Mouse (Mus musculus): ENCODE measurements around the gene Dyrk3. TPM values are rescaled to one million over a fixed set of nuclear protein-coding genes. Genes with fewer than 3 reads are reported as not detected.
"Not testable (repeated sequence)": the region's sequence is repeated elsewhere in the genome, so short reads cannot be mapped to it uniquely, and the experiment has no call there.

Gene Dyrk3
- polyA plus RNA-seq, 1 experiment from 2014 or later, result 4.5 TPM

DNA sequence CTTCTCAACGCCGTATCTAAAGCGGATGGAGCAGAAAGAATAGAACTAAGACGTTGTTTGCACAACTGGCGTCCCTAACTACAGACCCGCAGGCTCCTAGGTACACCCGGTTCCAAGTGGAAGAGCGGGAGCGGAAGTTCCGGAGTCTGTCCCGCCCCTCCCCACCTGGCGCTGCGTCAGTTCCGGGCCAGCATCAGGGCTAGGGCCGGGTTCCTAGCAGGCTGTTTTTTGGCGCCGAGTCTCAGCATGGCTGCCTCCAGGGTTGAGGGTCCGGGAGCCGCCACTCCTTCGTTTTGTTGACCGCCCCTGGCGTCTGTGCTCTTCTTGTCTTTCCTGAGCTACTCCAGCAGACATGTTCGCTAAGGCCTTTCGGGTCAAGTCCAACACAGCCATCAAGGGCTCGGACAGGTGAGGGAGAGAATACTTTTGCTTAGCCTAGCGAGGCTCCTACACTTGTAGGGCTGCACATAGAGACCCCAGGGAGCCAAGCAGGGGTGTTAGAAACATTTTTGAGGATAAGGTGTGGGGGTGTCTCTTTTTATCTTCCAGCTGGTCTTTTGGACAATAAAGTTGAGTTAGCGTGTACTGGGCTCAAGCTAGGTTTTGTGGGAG is 15.0 kb upstream of the Dyrk3 start, which contains the start of gene Eif2d:
TSS of gene Eif2d (plus strand) at position 164 of the 612 bp plus-strand sequence.
- H3K36me3 ChIP-seq, result peaks cover 8% of the 10 kb centered on the region
- H3K27me3 ChIP-seq (replicated peaks), result 0 out of 2 replicates have a peak, but pooled peaks cover 2% of the 10 kb centered on the region
- peak within 1 kb of the TSS; percentile 85 for H3K9ac ChIP-seq
- peak within 1 kb of the TSS; percentile 63 for H3K27ac ChIP-seq (replicated peaks)
- H3K9me3 ChIP-seq, result no peaks in the 10 kb centered on the region
- H3K4me1 ChIP-seq, result peaks cover 12% of the 10 kb centered on the region
- WGBS, result under 1% methylated on average over 27 of the region's 27 CpGs
- peak within 1 kb of the TSS; percentile 80 for H3K4me3 ChIP-seq
- H3K4me2 ChIP-seq, result peak within 1 kb of the TSS; percentile 92
- ATAC-seq (ENCODE audit: extremely low read depth, insufficient number of reproducible peaks, low FRiP score, low TSS enrichment), result peak; percentile 84

DNA sequence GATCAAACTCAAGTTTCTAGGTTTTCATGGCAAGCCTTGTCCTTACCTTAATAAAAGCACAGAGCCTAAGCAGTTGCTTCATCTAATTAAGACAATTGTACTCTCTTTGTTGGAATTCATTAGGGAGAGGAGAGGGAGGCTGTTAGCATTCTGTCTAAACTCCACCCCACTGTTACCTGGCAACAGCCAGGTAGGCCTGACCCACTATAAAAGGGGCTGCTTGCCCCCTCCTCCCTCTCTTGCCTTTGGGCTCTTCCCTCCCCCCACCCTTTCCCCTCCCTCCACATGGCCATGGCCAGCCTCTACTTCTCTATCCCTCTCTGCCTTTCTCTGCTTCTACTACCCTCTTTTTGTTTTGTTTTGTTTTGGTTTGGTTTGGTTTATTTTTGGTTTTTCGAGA is 11.4 kb upstream of the Dyrk3 start:
- Histone ChIP-seq H3K4me1 (peaks cover 12% of the 10 kb centered on the region), H3K9ac (no peak overlapping the region), H3K4me2 (no peak overlapping the region), H3K27me3 (replicated peaks) (0 out of 2 replicates have a peak, but pooled peaks cover 4% of the 10 kb centered on the region), H3K4me3 (no peak overlapping the region), H3K27ac (replicated peaks) (no peak overlapping the region), H3K36me3 (no peaks in the 10 kb centered on the region), H3K9me3 (no peaks in the 10 kb centered on the region)
- no peak for ATAC-seq (ENCODE audit: extremely low read depth, insufficient number of reproducible peaks, low FRiP score, low TSS enrichment)
- WGBS, result 64% methylated on average over 1 of the region's 1 CpGs

DNA sequence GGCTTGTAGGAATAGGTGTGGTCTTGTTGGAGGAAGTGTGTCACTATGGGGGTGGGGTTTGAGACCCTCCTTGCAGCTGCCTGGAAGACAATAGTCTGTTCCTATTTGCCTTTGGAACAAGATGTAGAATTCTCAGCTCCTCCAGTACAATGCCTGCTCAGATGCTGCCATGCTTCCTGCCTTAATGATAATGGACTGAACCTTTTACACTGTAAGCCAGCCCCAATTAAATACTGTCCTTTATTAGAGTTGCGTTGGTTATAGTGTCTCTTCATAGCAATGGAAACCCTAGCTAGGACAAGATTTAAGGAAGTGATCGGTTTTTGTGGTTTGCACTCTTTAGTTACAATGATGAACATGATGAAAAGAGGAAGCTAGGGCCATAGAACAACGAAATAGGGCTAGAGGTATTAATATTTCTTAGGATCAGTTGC is 8.1 kb upstream of the Dyrk3 start:
- no peak overlapping the region for H3K4me3 ChIP-seq
- H3K27ac ChIP-seq (replicated peaks), result no peak overlapping the region
- no peak overlapping the region for H3K4me2 ChIP-seq
- 74% methylated on average over 3 of the region's 3 CpGs for WGBS
- H3K9ac ChIP-seq, result no peak overlapping the region
- H3K27me3 ChIP-seq (replicated peaks), result 0 out of 2 replicates have a peak, but pooled peaks cover 4% of the 10 kb centered on the region
- H3K4me1 ChIP-seq, result no peaks in the 10 kb centered on the region
- H3K36me3 ChIP-seq, result no peaks in the 10 kb centered on the region
- H3K9me3 ChIP-seq, result no peaks in the 10 kb centered on the region
- ATAC-seq (ENCODE audit: extremely low read depth, insufficient number of reproducible peaks, low FRiP score, low TSS enrichment), result no peak

DNA sequence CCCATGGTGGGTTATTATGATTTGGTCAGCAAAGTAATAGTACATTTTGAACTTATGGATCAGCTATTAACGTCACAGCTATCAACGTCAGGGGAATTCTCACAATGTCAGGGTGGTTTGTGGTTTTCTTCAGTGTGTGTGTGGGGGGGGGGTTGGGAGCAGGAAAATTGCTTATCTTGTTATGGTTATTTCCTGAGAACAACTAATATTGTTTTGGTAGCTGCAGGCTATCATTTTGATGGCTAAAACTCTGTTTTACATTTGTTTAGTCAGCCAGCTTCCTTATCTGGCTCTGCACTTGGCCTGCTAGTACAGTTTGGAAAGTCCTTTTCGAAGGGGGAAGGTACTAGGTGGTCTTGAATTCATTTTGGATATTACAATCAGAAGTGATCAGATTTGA is 7.1 kb upstream of the Dyrk3 start:
- 71% methylated on average over 3 of the region's 3 CpGs for WGBS
- H3K9ac ChIP-seq; H3K27ac ChIP-seq (replicated peaks); H3K4me3 ChIP-seq; ATAC-seq (ENCODE audit: extremely low read depth, insufficient number of reproducible peaks, low FRiP score, low TSS enrichment); H3K27me3 ChIP-seq (replicated peaks); H3K4me1 ChIP-seq; H3K9me3 ChIP-seq; H3K4me2 ChIP-seq; H3K36me3 ChIP-seq: not testable (repeated sequence)

DNA sequence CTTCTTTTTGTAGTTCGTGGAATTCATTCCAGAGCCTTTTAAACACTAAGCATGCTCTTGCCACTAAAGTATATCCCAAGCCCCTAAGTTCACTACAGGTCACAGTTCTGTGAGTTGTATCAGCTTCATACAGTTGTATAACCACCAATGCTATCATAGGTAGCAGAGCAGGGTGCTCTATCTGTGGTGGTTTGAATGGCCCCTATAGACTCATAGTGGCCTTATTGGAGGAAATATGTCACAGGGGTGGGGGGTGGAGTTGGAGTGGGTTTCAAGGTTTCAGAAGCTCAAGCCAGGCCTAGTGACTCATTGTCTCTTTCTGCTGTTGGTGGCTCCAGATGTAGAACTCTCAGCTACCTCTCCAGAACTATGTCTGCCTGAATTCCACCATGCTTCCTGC is 4.3 kb upstream of the Dyrk3 start:
- Histone ChIP-seq H3K27me3 (replicated peaks) (no peaks in the 10 kb centered on the region), H3K9ac (no peak overlapping the region), H3K27ac (replicated peaks) (no peak overlapping the region), H3K4me2 (no peak overlapping the region), H3K4me1 (peaks cover 10% of the 10 kb centered on the region), H3K4me3 (no peak overlapping the region), H3K36me3 (no peaks in the 10 kb centered on the region), H3K9me3 (no peaks in the 10 kb centered on the region)
- 61% methylated on average over 1 of the region's 1 CpGs for WGBS
- ATAC-seq (ENCODE audit: extremely low read depth, insufficient number of reproducible peaks, low FRiP score, low TSS enrichment), result no peak

DNA sequence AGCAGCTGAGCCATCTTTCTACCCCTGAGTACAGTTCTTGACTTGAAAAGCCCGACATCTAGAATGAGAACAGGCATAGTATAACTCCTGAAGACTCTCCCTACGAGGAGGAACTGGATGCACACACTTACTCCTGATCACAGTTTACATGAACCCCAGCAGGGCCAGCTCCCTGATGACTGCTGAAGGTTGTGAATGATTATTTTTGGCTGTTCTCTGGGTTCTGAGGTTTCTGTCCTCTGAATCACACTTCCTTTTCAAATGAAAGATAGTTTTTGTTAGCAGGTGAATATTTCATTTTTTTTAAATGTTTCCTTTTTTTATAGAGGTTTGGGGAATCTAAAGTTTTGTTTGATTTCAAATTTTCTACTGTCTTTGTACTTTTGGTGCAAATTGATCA is 3.3 kb upstream of the Dyrk3 start:
- no peak overlapping the region for H3K4me3 ChIP-seq
- no peak overlapping the region for H3K4me2 ChIP-seq
- 57% methylated on average over 2 of the region's 2 CpGs for WGBS

DNA sequence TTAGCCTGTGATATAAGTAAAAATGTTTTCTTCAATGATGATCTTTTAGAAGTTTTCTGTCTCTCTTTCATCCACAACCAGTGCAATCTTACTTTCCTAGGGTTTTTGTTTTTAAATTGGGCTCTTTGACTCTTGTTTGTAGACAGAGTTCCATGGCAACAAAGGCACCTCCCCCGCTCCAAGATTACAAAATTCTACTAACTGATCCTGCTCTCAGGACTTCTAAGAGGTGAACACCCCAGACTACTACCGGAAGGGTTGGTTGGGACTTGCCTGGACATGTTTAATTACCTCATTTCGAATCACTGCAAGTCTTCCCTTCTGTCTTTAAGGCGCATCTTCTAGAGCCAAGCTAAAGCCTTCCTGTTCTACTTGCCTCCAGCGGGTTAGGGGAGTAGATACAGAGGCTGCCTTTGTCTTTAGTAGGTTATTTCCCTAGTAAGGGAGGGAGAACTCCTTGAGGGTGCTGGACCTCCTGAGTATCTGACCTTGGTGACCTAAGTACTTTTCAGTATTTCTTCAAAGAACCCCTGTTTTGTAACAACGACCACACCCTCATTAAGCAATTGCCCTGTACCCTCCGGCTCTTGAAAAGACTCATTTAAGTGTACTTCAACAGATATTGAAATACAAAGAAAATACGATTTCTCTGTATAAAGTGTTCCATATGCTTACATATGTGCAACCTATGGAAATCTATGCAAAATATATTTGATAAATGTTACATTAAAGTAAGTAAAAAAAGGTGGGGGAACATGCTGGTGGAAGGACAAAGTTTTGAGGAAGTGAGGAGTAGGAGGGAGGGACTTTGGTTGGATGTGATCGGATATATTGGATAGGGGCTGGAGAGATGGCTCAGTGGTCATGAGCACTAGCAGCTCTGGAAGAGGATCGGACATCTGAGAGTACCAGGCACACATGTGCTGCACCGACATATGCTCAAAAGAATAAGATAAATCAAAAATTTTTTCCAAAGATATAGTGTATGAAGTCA is 1.3 kb upstream of the Dyrk3 start:
- WGBS, result 69% methylated on average over 11 of the region's 11 CpGs
- H3K27ac ChIP-seq (replicated peaks), result peak overlapping the region; percentile 87
- H3K4me1 ChIP-seq, result peaks cover 26% of the 10 kb centered on the region

More for the DNA sequence above, 3.3 kb upstream of the Dyrk3 start:
- peaks cover 15% of the 10 kb centered on the region for H3K4me1 ChIP-seq
- no peak for ATAC-seq (ENCODE audit: extremely low read depth, insufficient number of reproducible peaks, low FRiP score, low TSS enrichment)
- no peaks in the 10 kb centered on the region for H3K9me3 ChIP-seq
- H3K27ac ChIP-seq (replicated peaks), result no peak overlapping the region
- no peaks in the 10 kb centered on the region for H3K36me3 ChIP-seq
- no peak overlapping the region for H3K9ac ChIP-seq
- H3K27me3 ChIP-seq (replicated peaks), result no peaks in the 10 kb centered on the region

DNA sequence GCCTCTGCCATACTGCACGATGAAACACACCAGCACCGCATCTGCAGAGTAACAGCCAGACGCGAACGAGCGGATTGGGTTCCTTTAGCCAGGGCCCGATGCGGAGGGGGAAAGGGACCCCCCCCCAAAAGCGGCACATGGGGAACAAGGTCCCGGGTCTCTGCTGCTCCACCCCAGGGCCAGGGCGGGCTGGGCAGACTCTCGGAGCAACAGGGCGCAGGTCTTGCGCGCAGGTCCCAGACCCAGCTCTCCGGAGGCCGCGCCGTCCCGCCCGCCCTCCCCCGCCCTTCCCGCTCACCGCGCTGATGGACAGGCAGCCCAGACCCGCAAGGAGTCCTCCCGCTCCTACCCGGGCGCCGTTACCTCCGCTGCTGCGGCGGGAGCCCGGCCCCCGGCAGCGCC is 422 bp downstream of the Dyrk3 start:
- peak overlapping the region; percentile 86 for H3K9ac ChIP-seq
- peak overlapping the region; percentile 87; the same call in 1 of the 2 replicates for H3K27ac ChIP-seq (replicated peaks)
- H3K27me3 ChIP-seq (replicated peaks), result no peaks in the 10 kb centered on the region
- peaks cover 31% of the 10 kb centered on the region for H3K4me1 ChIP-seq
- H3K4me3 ChIP-seq, result peak overlapping the region; percentile 80
- no peaks in the 10 kb centered on the region for H3K9me3 ChIP-seq
- H3K36me3 ChIP-seq, result no peaks in the 10 kb centered on the region
- 1% methylated on average over 36 of the region's 36 CpGs for WGBS
- ATAC-seq (ENCODE audit: extremely low read depth, insufficient number of reproducible peaks, low FRiP score, low TSS enrichment), result no peak; the same call in 1 of the 2 replicates
- H3K4me2 ChIP-seq, result peak overlapping the region; percentile 83

More for the DNA sequence above, 1.3 kb upstream of the Dyrk3 start:
- no peaks in the 10 kb centered on the region for H3K27me3 ChIP-seq (replicated peaks)
- no peaks in the 10 kb centered on the region for H3K36me3 ChIP-seq
- peak overlapping the region; percentile 80 for H3K4me3 ChIP-seq
- H3K9ac ChIP-seq, result peak overlapping the region; percentile 86; the same call in 1 of the 2 replicates
- no peaks in the 10 kb centered on the region for H3K9me3 ChIP-seq
- H3K4me2 ChIP-seq, result peak overlapping the region; percentile 83
- no peak for ATAC-seq (ENCODE audit: extremely low read depth, insufficient number of reproducible peaks, low FRiP score, low TSS enrichment)

DNA sequence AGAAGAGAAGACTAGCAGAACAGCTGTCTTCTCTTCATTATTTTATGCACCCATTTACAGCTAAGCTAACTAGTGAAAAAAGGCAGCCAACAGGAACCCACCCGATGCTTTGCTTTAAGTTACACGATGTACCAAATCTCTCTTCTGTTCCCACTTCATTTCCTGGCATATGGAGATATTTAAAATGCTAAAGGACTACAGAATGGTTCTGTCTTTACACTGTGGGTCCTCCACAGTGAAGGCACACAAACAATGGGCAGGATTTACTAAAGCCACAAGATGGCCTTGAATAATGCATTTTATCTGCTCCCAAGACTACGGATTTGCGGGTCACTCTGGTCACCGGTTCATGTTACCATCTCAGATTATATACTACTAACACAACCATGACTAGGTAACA is 1.0 kb downstream of the Dyrk3 start:
- Histone ChIP-seq H3K4me3 (peak overlapping the region; percentile 80), H3K4me2 (peak overlapping the region; percentile 83), H3K4me1 (peaks cover 31% of the 10 kb centered on the region), H3K9me3 (no peaks in the 10 kb centered on the region), H3K9ac (peak overlapping the region; percentile 37; the same call in 1 of the 2 replicates), H3K27ac (replicated peaks) (no peak overlapping the region), H3K27me3 (replicated peaks) (no peaks in the 10 kb centered on the region), H3K36me3 (no peaks in the 10 kb centered on the region)
- 33% methylated on average over 5 of the region's 5 CpGs for WGBS
- ATAC-seq (ENCODE audit: extremely low read depth, insufficient number of reproducible peaks, low FRiP score, low TSS enrichment), result no peak

DNA sequence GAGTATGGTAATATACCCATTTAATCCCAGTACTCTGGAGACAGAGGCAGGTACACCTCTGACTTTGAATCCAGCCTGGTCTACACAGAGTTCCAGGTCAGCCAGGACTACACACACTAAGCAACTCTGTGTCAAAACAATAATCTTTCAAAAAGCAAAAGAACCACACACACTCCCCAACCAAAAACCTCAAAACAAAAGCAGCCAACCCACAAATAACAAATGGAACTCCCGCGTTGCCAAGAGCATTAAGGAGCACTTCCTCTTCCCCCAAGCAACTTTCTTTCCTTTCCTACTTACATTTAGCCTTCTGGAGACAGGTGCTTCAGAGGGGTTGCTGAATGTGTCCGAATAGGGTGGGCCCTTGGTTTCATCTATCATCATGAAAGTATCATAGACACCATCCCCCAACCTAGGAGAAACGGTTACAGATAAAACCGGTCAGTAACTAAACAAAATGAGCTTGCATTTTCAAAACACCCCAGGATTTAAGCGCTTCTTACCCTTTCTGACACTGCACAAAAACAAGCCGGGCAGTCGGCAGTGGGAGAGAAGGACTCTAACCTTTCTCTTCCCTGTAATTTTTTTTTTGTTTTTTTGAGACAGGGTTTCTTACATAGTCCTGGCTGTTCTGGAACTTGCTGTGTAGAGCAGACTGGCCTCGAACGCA is 2.0 kb downstream of the Dyrk3 start:
- Histone ChIP-seq H3K9ac (no peak overlapping the region), H3K4me2 (peak overlapping the region; percentile 83), H3K4me3 (peak overlapping the region; percentile 80), H3K27ac (replicated peaks) (peak overlapping the region; percentile 0; the same call in 1 of the 2 replicates), H3K9me3 (no peaks in the 10 kb centered on the region), H3K4me1 (peaks cover 31% of the 10 kb centered on the region), H3K36me3 (no peaks in the 10 kb centered on the region), H3K27me3 (replicated peaks) (no peaks in the 10 kb centered on the region)
- ATAC-seq (ENCODE audit: extremely low read depth, insufficient number of reproducible peaks, low FRiP score, low TSS enrichment), result no peak
- WGBS, result 75% methylated on average over 10 of the region's 10 CpGs
